Mouse (Mus musculus): ENCODE data around the gene Runx3. TPM values are rescaled to one million over a fixed set of nuclear protein-coding genes. Genes with fewer than 3 reads are reported as not detected.

Gene Runx3
- total RNA-seq, 2 experiments from 2014 or later: not detected

- peak; percentile 73 to 76 for DNase-seq (ENCODE audit: low spot score in 2 of 2)
These were observed 85.5 kb downstream of the Runx3 start for GRCm38 (mm10) chr4:135205711-135206600.

DNA sequence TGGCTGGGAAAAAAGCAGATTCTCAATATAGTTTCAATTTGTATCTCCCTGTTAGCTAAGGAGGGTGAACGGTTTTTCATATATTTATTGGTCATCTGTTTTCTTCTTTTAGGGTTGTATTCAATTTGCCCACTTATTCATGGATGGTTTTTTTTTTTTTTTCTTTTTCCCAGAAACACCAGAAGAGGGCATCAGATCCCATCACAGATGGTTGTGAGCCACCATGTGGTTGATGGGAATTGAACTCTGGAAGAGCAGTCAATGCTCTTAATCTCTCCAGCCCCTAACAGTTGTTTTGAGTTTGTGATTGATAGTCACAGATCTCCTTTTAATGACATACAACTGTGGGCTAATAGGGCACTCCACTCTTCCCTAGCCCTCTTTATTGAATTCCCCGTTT lies 89.4 kb downstream of the Runx3 start:
- no peak for DNase-seq (ENCODE audit: low spot score in 2 of 2)

GRCm38 (mm10) chr4:135219652-135220051 lies 99.2 kb downstream of the Runx3 start:
- DNase-seq (ENCODE audit: low spot score in 2 of 2): peak; percentile 65 to 85

DNA sequence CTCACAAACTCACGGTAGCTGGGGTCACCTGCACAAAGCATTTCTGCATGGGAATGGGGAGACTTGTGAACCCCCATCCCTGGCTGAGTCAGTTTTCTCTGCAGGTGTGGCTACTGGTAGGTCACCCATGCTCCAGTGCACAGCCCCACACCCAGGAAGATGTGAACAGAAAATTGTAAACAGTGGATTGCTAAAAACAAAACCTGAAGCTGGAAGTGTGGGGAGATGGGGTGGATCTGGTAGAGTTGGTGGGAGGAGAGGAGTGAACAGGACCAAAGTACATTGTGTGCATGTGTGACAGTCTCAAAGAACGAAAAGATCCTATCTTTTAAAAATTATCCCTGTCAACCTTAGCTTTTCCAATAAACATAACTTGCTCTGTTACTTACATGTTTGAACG lies 100.2 kb downstream of the Runx3 start:
- no peak for DNase-seq (ENCODE audit: low spot score in 2 of 2)

DNA sequence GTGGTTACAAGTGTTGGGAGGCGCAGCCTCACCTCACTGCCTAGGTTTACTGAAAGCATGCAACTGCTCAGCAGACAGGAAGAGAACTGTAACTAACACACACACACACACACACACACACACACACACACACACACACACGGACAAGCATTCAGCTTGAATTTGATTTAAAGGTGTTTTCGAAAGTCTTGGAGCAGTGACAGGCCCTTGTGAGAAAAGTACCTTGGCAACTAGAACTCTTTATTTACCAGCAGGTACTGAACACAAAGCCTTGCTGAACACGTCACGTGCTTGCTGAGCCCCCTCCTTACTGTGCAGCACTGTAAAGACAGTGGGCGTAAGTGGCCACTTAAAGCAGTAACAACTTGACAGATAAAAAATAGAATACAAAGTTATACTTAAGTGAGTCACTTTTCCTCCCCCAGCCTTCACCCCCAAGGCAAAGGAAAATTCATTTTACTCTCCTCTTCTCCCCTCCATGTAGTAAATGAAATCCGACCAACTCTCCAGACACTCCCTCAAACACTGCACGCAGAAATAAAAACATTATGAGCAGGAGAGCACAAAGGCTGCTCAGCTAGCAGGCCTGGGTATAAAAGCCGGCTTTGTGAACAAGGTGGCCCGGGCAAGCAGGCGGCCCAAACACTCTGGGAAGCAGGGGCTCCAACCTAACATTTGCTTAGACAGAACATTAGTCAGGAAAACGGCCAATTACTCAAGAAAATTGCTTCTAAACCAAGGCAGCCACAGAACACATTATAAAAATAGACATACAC lies 101.4 kb downstream of the Runx3 start:
- DNase-seq (ENCODE audit: low spot score in 2 of 2): no peak

GRCm38 (mm10) chr4:135223808-135224207 lies 103.4 kb downstream of the Runx3 start:
- no peak for DNase-seq (ENCODE audit: low spot score in 2 of 2)

GRCm38 (mm10) chr4:135226008-135226667 lies 105.7 kb downstream of the Runx3 start:
- DNase-seq (ENCODE audit: low spot score in 2 of 2): no peak

Other genes starting within 250 kb of the Runx3 start
- gene Tmem50a, start 205.6 kb upstream of the Runx3 start, total RNA-seq (2021): 100 to 1,000 TPM; 112 TPM
- 100 to 1,000 TPM; 241 to 268 TPM for gene Rsrp1, start 197.1 kb upstream of the Runx3 start, total RNA-seq (2021)
- gene Syf2, start 189.8 kb upstream of the Runx3 start, total RNA-seq (2021): 10 to 100 TPM; 42.6 to 43.8 TPM
- 10 to 100 TPM; 37.8 to 40.9 TPM for gene Clic4, start 152.2 kb downstream of the Runx3 start, total RNA-seq (2021)
- 100 to 1,000 TPM; 124 to 133 TPM for gene Srrm1, start 232.7 kb downstream of the Runx3 start, total RNA-seq (2021)

All from layer of hippocampus, postnatal 14 days (tissue).